Mouse (Mus musculus) thymus, postnatal 10 days (tissue): ENCODE measurements around the gene Foxd4.
A peak's percentile ranks its signal among the peaks of the same experiment; 100 is the strongest.
"Not testable (repeated sequence)": the region's sequence is repeated elsewhere in the genome, so short reads cannot be mapped to it uniquely, and the experiment has no call there.

Experiments used
- DNase-seq, 2 experiments: peaks; one replicate each; pipeline ENCODE4 v3.0.0; 2021; ENCODE audit warnings: low spot score in 2 of 2

The Foxd4 gene

DNA sequence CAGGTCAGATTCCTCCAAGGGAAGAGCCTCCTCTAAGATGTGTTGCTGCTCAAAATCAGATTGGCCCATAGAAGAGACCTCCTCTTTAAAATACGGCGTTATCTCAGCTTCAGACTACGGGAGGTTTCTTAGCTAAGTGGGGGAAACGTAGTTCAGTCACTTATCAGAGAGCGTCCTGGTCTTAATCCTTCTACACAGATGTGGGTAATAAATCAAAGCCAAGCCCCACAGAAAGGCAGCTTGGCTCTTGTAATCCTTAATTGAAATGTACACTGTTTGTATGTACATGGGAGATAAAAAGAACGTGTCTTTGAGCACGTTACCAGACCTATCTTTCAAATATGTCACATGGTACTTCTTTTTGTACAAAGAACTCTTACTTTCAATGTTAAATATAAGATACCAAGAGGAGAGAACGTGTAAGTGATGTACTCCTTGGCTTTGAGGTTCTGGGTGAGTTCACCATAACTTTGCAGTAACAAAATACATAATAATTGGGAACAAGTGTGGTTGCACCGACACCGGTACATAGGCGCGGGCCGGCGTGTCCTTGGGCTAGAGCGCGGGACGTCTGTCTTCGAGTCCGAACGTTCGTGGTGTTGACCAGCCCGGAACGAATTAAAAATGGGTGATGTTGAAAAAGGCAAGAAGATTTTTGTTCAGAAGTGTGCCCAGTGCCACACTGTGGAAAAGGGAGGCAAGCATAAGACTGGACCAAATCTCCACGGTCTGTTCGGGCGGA lies 25.7 kb downstream of the Foxd4 start, which contains the start of gene Gm10053:
Gene Gm10053 (plus strand): TSS at position 558 of the 742 bp plus-strand sequence.
- not testable (repeated sequence) for DNase-seq

DNA sequence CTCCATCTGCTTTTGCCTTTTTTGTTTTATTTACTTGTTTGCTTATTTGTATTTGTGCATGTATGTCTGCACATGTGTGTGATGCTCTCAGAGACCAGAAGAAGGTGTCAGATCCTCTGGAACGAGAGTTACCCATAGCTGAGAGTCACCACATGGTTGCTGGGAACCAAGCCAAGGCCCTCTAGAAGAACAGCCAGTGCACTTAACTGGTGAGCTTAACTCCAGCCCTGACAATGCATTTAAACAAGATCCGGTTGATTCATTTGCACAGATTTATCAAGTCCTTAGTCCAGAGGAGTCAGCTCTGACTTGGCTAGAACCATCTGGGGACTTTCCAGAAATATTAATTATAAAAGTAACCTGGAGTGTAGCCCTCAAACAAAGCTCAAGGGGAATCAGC lies 27.1 kb downstream of the Foxd4 start:
- DNase-seq: no peak

DNA sequence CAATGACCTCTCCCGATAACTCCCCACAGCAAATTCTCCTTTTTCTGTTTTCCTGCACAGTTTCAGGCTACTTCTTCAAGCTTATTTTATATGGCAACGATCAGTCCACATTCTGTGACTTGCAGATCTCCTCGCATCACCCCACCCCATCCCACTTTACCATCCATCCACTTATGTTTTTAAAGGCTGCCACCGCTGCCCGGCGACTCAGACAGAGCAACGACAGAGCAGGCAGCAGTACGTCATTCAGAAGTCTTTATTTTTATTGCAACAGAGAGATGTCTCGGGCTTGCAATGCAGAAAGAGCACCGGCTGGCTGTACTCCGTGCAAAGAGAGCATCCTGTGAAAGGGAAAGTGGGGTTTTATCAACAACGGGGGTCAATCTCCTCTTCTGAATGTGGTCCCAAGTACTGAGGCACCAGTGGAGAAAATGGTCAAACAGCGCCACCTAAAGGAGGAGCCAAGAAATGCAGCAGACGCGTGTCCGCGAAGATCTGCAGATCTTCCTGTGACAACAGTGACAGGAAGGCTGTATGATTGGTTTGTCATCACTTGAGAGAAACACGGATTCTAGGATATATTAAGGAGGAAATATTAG lies 29.9 kb downstream of the Foxd4 start:
- DNase-seq: peak in 1 of 2 experiments; percentile 49

DNA sequence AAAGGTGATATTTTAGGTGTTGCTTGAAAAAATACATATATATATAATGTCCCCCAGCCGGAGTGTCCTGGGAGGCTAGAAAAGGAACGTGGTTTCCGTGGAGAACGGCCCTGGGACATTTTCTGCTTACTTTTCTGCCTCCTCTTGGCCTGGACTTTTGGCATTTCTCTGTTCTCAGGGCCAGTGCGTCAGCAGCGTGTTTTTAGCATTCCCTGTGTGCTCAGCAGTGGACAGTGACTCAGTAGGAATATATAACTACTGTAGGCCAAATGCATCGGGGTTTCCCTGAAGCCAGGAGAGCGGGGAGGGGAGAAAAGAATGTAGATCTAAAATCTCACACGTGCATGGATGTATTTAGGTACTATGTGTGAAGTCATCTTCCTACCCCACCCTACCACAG lies 35.6 kb downstream of the Foxd4 start:
- DNase-seq: no peak

DNA sequence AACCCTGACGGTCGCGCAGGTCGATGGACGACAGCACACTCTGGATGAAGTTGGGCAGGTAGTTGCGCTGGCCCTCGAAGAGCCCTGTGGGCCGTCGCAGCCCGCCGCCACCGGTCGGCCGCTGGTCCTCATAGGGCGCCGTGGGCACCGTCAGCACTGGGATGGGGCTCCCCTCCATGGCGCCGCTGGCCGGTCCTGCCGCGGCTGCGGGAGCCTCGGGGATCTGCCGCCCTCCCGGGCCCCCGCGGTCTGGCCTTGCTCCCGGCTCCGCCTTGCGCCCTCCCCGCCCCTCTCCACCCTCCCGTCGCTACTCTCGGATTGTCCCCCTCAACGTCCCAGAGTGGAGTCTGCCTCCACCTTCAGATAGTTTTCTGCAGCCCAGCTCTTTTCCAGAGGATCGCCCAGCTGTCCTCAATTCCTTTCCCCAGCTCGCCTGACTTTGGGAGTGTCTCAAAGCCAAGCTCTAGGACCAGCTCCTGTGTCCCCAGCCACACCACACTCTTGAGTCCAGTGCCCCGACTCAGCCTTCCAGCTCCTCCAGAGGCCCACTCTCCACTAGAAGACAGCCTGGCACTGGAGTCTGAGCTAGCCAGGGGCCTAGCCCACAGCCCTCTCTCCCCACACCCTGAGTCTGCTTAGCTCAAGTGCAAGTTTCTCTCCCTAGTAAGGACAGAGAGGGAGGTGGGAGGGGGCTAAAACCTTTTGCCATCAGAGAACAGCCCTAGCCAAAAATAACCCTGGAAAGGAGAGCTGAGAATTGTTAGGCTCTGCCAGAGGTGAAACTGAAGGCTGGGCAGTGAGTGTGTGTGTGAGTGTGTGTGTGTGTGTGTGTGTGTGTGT lies 39.2 kb downstream of the Foxd4 start, which contains the start of gene Pgm5:
Gene Pgm5 (minus strand): TSS at position 244 of the 840 bp plus-strand sequence.
- no peak for DNase-seq

DNA sequence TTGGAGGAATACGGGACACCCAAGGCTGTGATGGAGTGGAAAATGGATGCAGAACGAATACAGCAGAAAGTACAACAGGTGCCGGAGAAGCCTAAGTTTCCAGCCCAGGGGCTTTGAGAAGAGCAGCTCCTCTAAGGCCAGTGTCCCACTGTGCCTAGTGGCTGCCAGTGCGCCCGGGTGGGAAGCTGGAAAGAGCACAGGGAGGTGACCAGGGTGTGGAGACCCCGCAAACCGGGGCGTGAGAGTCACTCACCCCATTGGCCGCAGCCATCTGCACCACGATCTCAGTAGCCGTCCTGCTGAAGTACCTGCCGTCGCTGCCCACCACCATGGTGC lies 39.8 kb downstream of the Foxd4 start:
- DNase-seq: no peak

DNA sequence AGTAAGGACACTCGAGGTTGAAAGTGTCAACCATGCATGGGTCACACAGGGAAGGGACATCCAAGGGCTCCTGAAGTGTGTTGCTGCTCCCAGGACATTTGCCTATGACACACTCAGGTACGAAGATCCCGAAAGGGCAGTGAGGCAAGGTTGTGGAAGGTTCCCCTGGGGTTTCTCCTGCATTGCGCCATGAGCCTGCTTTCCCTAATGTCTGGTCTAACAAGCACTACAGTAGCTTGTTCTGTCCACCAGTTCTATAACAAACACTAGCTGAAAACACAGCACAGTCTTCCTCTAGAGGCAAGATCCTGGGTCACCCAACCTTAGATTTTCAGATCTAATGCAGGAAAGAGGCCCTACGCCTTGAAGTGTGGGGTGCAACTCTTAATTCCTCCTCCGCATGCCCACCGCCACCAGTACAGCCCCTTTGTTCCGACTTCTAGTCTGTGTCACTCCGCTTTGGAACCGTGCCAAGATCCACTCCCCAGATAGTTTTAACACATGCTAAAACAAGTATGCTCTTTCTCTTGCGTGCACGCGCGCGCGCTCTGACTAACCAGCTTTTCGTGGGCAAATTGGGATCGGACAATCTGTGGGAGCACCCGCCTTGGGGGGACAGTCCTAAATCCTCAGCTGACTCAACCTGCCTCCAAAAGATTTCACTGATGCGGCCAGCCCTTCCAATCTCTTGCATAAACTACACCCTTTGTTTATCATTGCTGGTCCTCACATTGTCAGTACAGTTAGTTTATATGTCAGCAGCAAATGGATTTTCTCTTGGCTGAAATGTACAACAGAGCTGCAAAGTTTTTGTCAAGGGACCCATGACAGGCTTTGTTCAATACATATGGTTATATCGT lies 49.3 kb downstream of the Foxd4 start:
- no peak for DNase-seq
